Mouse (Mus musculus) central nervous system, embryonic 18 days (tissue): ENCODE data around the gene Pfpl. TPM values are rescaled to one million over a fixed set of nuclear protein-coding genes. Genes with fewer than 3 reads are reported as not detected.

ENCODE experiments used
- polyA plus RNA-seq: library from polyadenylated mRNA; depleted of rRNA; stranded (reverse); fragments of >200 nt; gene quantifications from 2 replicates; pipeline ENCODE4 v1.2.3, GENCODE M21; 2012; rRNA removed

Gene Pfpl
- 0.01 TPM in 2 replicates for polyA plus RNA-seq

GRCm38 (mm10) chr19:12427605-12428004 lies at the start of gene Pfpl:
Pfpl (plus strand) TSS chr19:12427905.

DNA sequence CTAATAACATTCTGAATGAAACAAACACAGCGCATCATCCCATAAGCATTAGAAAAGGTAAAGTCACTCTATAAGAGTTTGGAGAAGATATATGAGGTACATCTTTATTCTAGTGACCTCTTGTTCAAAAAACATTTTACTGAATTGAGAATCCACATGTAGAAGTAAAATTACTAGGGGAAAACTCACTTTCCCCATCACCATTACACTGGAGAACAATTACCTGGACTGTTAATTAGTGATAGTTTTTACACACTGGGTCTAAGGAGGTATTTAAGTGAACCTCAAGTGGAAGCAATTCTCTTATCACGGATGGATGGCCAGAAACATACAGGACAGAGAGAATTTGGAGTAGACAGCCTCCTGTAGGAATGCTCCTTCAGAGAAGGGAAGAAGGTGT lies 40.7 kb upstream of the Pfpl start, which contains the start of gene Olfr1440:
TSS of gene Olfr1440 (plus strand) at position 301 of the 400 bp plus-strand sequence.

GRCm38 (mm10) chr19:12417361-12417760 lies 10.3 kb upstream of the Pfpl start, which contains the start of gene Olfr1441:
Olfr1441 (plus strand) TSS chr19:12417433.

DNA sequence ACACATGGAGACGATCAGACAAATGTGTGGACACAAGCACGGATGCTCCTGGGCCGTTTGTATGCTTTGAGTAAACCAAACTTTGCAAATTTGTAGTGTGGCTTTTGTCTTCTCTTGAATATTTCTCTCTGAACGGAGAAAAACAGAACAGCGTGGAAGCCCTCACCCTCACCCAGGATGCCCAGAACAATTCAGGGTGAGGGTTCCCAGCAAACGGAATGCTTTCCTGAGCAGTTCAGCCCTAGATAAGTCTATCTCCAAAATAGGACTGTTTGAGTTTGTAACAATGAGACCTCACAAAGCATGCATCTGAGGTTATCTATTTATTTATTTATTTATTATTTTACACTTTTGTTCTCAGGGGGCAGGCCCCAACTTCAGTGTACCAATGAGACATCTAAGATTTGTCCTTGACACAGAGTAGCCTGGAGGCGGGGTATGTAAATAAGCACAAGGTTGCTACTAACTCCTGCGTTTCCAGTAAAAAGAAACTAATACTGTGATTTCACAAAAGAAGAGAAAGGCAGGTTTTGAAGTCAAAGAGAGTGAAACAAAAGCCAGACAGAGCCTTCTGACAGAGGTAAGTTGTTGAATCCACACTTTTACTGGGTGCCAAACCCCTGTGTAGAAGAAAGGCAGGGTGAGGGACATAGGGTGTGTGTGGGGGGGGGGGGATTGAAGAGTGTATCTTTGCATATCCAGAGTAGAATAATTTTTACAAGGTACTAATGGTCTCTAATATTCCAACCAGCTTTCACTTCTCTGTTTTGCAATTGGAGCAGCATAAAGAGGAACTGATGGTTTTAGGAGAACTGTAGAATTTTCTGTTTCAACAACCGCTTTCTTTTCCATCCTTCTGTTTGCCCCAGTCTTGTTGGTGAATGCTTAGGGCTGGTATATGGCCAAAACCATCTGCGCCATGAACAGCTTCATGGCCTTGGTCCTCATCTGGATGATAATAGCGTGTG lies 32.9 kb downstream of the Pfpl start, which contains the start of gene Mpeg1:
TSS of gene Mpeg1 (plus strand) at position 498 of the 968 bp plus-strand sequence.

Other genes starting within 250 kb of the Pfpl start
- not detected in 2 replicates for gene Olfr1431, start 227.3 kb upstream of the Pfpl start, polyA plus RNA-seq
- gene Olfr1432, start 195.3 kb upstream of the Pfpl start, polyA plus RNA-seq: not detected in 2 replicates
- gene Olfr262, start 186.2 kb upstream of the Pfpl start, polyA plus RNA-seq: not detected in 2 replicates
- not detected in 2 replicates for gene Olfr235, start 166.9 kb upstream of the Pfpl start, polyA plus RNA-seq
- not detected in 2 replicates for gene Olfr1434, start 148.1 kb upstream of the Pfpl start, polyA plus RNA-seq
- gene Olfr1436, start 128.8 kb upstream of the Pfpl start, polyA plus RNA-seq: not detected in 2 replicates
- not detected in 2 replicates for gene Olfr1437, start 102.8 kb upstream of the Pfpl start, polyA plus RNA-seq
- gene Olfr1438-ps1, start 92.0 kb upstream of the Pfpl start, polyA plus RNA-seq: not detected in 2 replicates
- not detected in 2 replicates for gene Olfr1440, start 40.6 kb upstream of the Pfpl start, polyA plus RNA-seq
- gene Olfr1441, start 10.5 kb upstream of the Pfpl start, polyA plus RNA-seq: not detected in 2 replicates
- 2.0 and 2.1 TPM in 2 replicates for gene Mpeg1, start 32.9 kb downstream of the Pfpl start, polyA plus RNA-seq
- 37.1 and 38.0 TPM in 2 replicates for gene Dtx4, start 73.5 kb downstream of the Pfpl start, polyA plus RNA-seq
- gene Fam111a, start 117.8 kb downstream of the Pfpl start, polyA plus RNA-seq: 4.8 and 5.7 TPM in 2 replicates
- 0.17 and 0.25 TPM in 2 replicates for gene Gm4952, start 172.1 kb downstream of the Pfpl start, polyA plus RNA-seq
- not detected in 2 replicates for gene Glyat, start 205.4 kb downstream of the Pfpl start, polyA plus RNA-seq
- not detected in 2 replicates for gene Olfr1442, start 242.5 kb downstream of the Pfpl start, polyA plus RNA-seq